In the genomic region with DNA sequence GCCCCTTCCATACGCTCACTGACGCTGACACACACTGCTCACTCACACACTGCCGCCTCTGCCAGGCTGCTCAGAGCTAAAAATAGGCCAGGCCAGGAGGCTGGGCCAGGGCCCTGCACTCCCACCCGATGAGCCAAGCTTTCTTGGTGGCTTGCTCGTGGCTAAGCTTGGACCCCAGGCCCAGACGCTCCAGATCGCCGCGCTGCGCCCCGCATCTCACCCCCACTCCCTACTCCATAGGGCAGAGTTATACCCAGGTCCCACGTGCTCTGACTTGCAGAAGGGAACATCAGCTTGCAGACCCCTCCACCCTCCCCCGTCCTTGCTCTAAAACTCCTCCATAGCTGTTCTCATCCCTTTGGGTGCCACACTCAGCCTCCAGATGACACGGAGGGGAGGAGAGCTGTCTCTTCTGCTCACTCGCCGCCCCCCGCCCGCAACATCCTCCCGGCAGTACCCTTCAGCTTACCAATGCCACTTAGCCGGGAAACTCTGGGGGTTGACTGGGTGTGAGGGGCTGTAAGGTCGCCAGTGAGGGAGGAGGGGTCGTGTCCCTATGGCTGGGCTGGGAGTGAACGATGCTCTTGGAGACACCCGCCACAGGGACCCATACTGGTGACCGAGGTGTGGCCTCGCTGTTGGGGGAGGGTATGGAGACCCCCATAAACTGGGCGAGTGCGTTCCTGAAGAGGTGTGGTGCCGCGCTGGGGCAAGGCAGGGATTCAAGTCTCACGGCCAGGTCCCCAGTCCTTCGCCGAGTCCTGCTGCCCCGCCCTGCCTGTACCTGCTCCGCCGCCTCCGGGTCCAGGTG, we compare ENCODE assay signal across 9 mouse cellular contexts. TPM values are rescaled to one million over a fixed set of nuclear protein-coding genes. Genes with fewer than 3 reads are reported as not detected.
DNase-seq lines count a peak whose midpoint lies in the region; ATAC-seq and TF ChIP-seq lines count a peak whose summit lies in the region.
"Had no signal": no experiment of that assay in that cellular context is flagged by ENCODE, and none has a peak within 500 bp of the region (broad histone marks: within the 10 kb centered on the region; RNA-seq: fewer than 3 reads in every experiment).

No protein-coding gene starts in this region.

- TF ChIP-seq POLR2A in kidney, adult 2 months (IDR thresholded peaks at IDR 0.05; ENCODE audit: low read depth, low read length) = no peak
- no peak for TF ChIP-seq POLR2A in myocyte (IDR thresholded peaks at IDR 0.05; ENCODE audit: insufficient read length, low read depth)

- H3K4me1 ChIP-seq in kidney, adult 2 months (ENCODE audit: control insufficient read depth, insufficient read depth, low read length) = 0 out of 2 replicates have a peak, but pooled peaks cover 3% of the 10 kb centered on the region

- 0 out of 2 replicates have a peak, but pooled peaks have one; percentile 10 for ATAC-seq in granulocyte monocyte progenitor cell, adult 5-6 weeks (replicated peaks; ENCODE audit: poor library complexity, severe bottlenecking)

- H3ac ChIP-seq in myocyte (ENCODE audit: control insufficient read depth, insufficient read length) = no peak overlapping the region

- H3K4me2 ChIP-seq in myocyte (ENCODE audit: low read depth) = peak overlapping the region; percentile 4

- 5% methylated on average over 37 of the region's 37 CpGs for WGBS in kidney, adult 2 months

- no peaks in the 10 kb centered on the region for H3K27me3 ChIP-seq in kidney, adult 2 months (replicated peaks; ENCODE audit: control insufficient read depth, insufficient read depth, low read length)
- peaks cover 75% of the 10 kb centered on the region for H3K27me3 ChIP-seq in myocyte (ENCODE audit: control insufficient read depth, insufficient read depth, insufficient read length)

- H3K79me2 ChIP-seq in myocyte (ENCODE audit: control insufficient read depth, insufficient read depth) = no peaks in the 10 kb centered on the region

- no peak for TF ChIP-seq CTCF in kidney, adult 2 months (conservative IDR thresholded peaks at IDR 0.05; ENCODE audit: insufficient read depth, insufficient read length, low read depth, low read length)

- H3K4me3 ChIP-seq in kidney, adult 2 months (ENCODE audit: insufficient read depth, low read depth, low read length) = peak overlapping the region; percentile 69
- no peak overlapping the region for H3K4me3 ChIP-seq in myocyte

- H3K36me3 ChIP-seq in kidney, adult 2 months (ENCODE audit: control insufficient read depth, insufficient read depth, low read length) = no peaks in the 10 kb centered on the region
- H3K36me3 ChIP-seq in myocyte (ENCODE audit: control insufficient read depth, insufficient read depth) = no peaks in the 10 kb centered on the region

- peak overlapping the region; percentile 92 for H3K27ac ChIP-seq in kidney, adult 2 months (ENCODE audit: insufficient read depth, low read depth, low read length)
- H3K27ac ChIP-seq: macrophage had no signal

- no peak for DNase-seq in kidney, adult 2 months
- no peak for DNase-seq in kidney, adult 8-10 months
- DNase-seq in cerebellum, postnatal 25 days = peak; percentile 69 to 70
- DNase-seq in layer of hippocampus, postnatal 36 days = peak; percentile 59 to 75
- no peak for DNase-seq in adrenal gland, postnatal 25 days
- DNase-seq in T-cell, adult 2 months (ENCODE audit: low spot score) = no peak

TF ChIP-seq in myocyte, 11 proteins besides CTCF, POLR2A, EP300 and RAD21:
- TF ChIP-seq TCF3 (IDR thresholded peaks at IDR 0.05; ENCODE audit: insufficient read length, low read depth) = no peak
- TF ChIP-seq MYOD1 (IDR thresholded peaks at IDR 0.05; ENCODE audit: control insufficient read depth in 1 of 3, insufficient read length in 2 of 3, low read depth in 2 of 3) = no peak
- no peak for TF ChIP-seq USF1 (IDR thresholded peaks at IDR 0.05; ENCODE audit: low read depth)
- no peak for TF ChIP-seq REST (IDR thresholded peaks at IDR 0.05; ENCODE audit: insufficient read depth, insufficient read length)
- TF ChIP-seq E2F4 (IDR thresholded peaks at IDR 0.05; ENCODE audit: insufficient read depth) = no peak
- TF ChIP-seq SRF (IDR thresholded peaks at IDR 0.05; ENCODE audit: control insufficient read depth, insufficient read length, low read depth) = no peak
- no peak for TF ChIP-seq MAX (IDR thresholded peaks at IDR 0.05; ENCODE audit: low read depth)
- TF ChIP-seq TCF12 (IDR thresholded peaks at IDR 0.05; ENCODE audit: insufficient read depth, poor library complexity, severe bottlenecking) = no peak

RNA-seq across cellular contexts. Expression of gene Ppp1r1a, which starts 0.6 kb away (rescaled TPM):
- 253 and 258 TPM in 2 replicates for polyA plus RNA-seq in kidney, adult 2 months (2012; rRNA removed)
- not detected in 2 replicates for total RNA-seq in granulocyte monocyte progenitor cell, adult 5-6 weeks (2014; fragmentation: Nextera tagmentation)
- not detected in 2 replicates for total RNA-seq in granulocyte monocyte progenitor cell, adult 5-6 weeks (2017)
- total RNA-seq in layer of hippocampus, postnatal 36 days (2021) = 100 to 1,000 TPM in 1 of 2 experiments, 10 to 100 TPM in 1; 99.1 to 123 TPM
- not detected for polyA plus RNA-seq in myocyte (2012; fragmentation: generic; extraction: Trizol)
- 9.2 and 10.1 TPM in 2 replicates for total RNA-seq in adrenal gland, postnatal 25 days (2021)

RNA-seq across cellular contexts. Expression of gene Glycam1, which starts 27.7 kb away (rescaled TPM):
- 118 TPM in 1 of 2 replicates, not detected in the other for polyA plus RNA-seq in kidney, adult 2 months (2012; rRNA removed)
- total RNA-seq in granulocyte monocyte progenitor cell, adult 5-6 weeks (2014; fragmentation: Nextera tagmentation) = not detected in 2 replicates
- not detected in 2 replicates for total RNA-seq in granulocyte monocyte progenitor cell, adult 5-6 weeks (2017)
- total RNA-seq in layer of hippocampus, postnatal 36 days (2021) = 1 to 10 TPM; 1.3 to 1.6 TPM
- not detected for polyA plus RNA-seq in myocyte (2012; fragmentation: generic; extraction: Trizol)
- not detected in 2 replicates for total RNA-seq in adrenal gland, postnatal 25 days (2021)
- polyA plus RNA-seq: macrophage had no signal

RNA-seq across cellular contexts. Expression of gene Pde1b, which starts 34.4 kb away (rescaled TPM):
- polyA plus RNA-seq in kidney, adult 2 months (2012; rRNA removed) = 2.0 and 2.8 TPM in 2 replicates
- 6.6 and 7.2 TPM in 2 replicates for total RNA-seq in granulocyte monocyte progenitor cell, adult 5-6 weeks (2014; fragmentation: Nextera tagmentation)
- 2.3 and 3.3 TPM in 2 replicates for total RNA-seq in granulocyte monocyte progenitor cell, adult 5-6 weeks (2017)
- 10 to 100 TPM; 95.3 to 97.7 TPM for total RNA-seq in layer of hippocampus, postnatal 36 days (2021)
- 0.83 TPM for polyA plus RNA-seq in myocyte (2012; fragmentation: generic; extraction: Trizol)
- total RNA-seq in adrenal gland, postnatal 25 days (2021) = 5.2 and 8.1 TPM in 2 replicates

Comparison
In these comparisons a context has a peak if more than half of its experiments do, and no peak if none do; other contexts are left out.
1. DNase-seq: peak in cerebellum, postnatal 25 days (2 of 2) and layer of hippocampus, postnatal 36 days (2 of 2); none in kidney, adult 2 months (single experiment), kidney, adult 8-10 months (0 of 2), adrenal gland, postnatal 25 days (single experiment) and T-cell, adult 2 months (single experiment).
2. RNA of gene Ppp1r1a, which starts 0.6 kb away (total RNA-seq): 99.1 to 123 TPM in layer of hippocampus, postnatal 36 days and 9.2 to 10.1 TPM in adrenal gland, postnatal 25 days; not detected in granulocyte monocyte progenitor cell, adult 5-6 weeks; every median in the first group is over 10 times any median in the second.
3. RNA of gene Pde1b, which starts 34.4 kb away (total RNA-seq): 95.3 to 97.7 TPM in layer of hippocampus, postnatal 36 days; 5.2 to 8.1 TPM in adrenal gland, postnatal 25 days and 2.3 to 7.2 TPM in granulocyte monocyte progenitor cell, adult 5-6 weeks; every median in the first group is over 10 times any median in the second.